21 mouse cellular contexts compared by ENCODE assay signal in genomic region chr7:25392851-25393250, GRCm38 (mm10). TPM values are rescaled to one million over a fixed set of nuclear protein-coding genes. Genes with fewer than 3 reads are reported as not detected.
DNase-seq lines count a peak whose midpoint lies in the region; ATAC-seq and TF ChIP-seq lines count a peak whose summit lies in the region.
"Had no signal": no experiment of that assay in that cellular context is flagged by ENCODE, and none has a peak within 500 bp of the region (broad histone marks: within the 10 kb centered on the region; RNA-seq: fewer than 3 reads in every experiment).

No protein-coding gene starts in this region.

- H3K4me1 ChIP-seq in forebrain, embryonic 15.5 days = peaks cover 36% of the 10 kb centered on the region
- peaks cover 46% of the 10 kb centered on the region for H3K4me1 ChIP-seq in forebrain, embryonic 10.5 days
- H3K4me1 ChIP-seq in liver, adult 2 months (ENCODE audit: control insufficient read depth, insufficient read depth, low read length) = peaks cover 46% of the 10 kb centered on the region
- H3K4me1 ChIP-seq in cortical plate, adult 2 months (ENCODE audit: control insufficient read depth, insufficient read depth, low read length) = peaks cover 8% of the 10 kb centered on the region
- peaks cover 28% of the 10 kb centered on the region for H3K4me1 ChIP-seq in midbrain, embryonic 16.5 days (ENCODE audit: control insufficient read depth, insufficient read depth, low read length)
- H3K4me1 ChIP-seq in intestine, embryonic 16.5 days (ENCODE audit: control insufficient read depth, insufficient read depth, low read length) = peaks cover 47% of the 10 kb centered on the region

- no peak for ATAC-seq in forebrain, embryonic 15.5 days (replicated peaks)
- ATAC-seq in midbrain, embryonic 16.5 days = no peak
- no peak for ATAC-seq in monocyte, adult 5-6 weeks (replicated peaks; ENCODE audit: insufficient number of reproducible peaks, low FRiP score, low TSS enrichment, poor library complexity, severe bottlenecking)
- no peak for ATAC-seq in intestine, embryonic 16.5 days
- ATAC-seq: liver, embryonic 12.5 days had no signal

- H3K4me2 ChIP-seq in forebrain, embryonic 15.5 days (replicated peaks) = 0 out of 2 replicates have a peak overlapping the region, but pooled peaks have one; percentile 8
- H3K4me2 ChIP-seq in midbrain, embryonic 16.5 days (ENCODE audit: low read length) = peak overlapping the region; percentile 6; the same call in 1 of the 2 replicates
- H3K4me2 ChIP-seq in intestine, embryonic 16.5 days (ENCODE audit: low read depth, low read length) = no peak overlapping the region
- H3K4me2 ChIP-seq: liver, embryonic 12.5 days; lung, embryonic 14.5 days had no signal

- 35% methylated on average over 7 of the region's 7 CpGs for WGBS in forebrain, embryonic 15.5 days
- 36% methylated on average over 7 of the region's 7 CpGs for WGBS in forebrain, embryonic 10.5 days
- WGBS in liver, adult 2 months = 58% methylated on average over 7 of the region's 7 CpGs
- 38% methylated on average over 7 of the region's 7 CpGs for WGBS in midbrain, embryonic 16.5 days
- WGBS in intestine, embryonic 16.5 days = 66% methylated on average over 7 of the region's 7 CpGs

- H3K9ac ChIP-seq in forebrain, embryonic 15.5 days (replicated peaks) = peak overlapping the region; percentile 63; the same call in 1 of the 2 replicates
- 0 out of 2 replicates have a peak overlapping the region, but pooled peaks have one; percentile 9 for H3K9ac ChIP-seq in liver, adult 2 months (ENCODE audit: low read depth, low read length)
- H3K9ac ChIP-seq in midbrain, embryonic 16.5 days (ENCODE audit: low read depth, low read length) = peak overlapping the region; percentile 33; the same call in 1 of the 2 replicates
- H3K9ac ChIP-seq in intestine, embryonic 16.5 days (ENCODE audit: low read depth, low read length) = no peak overlapping the region
- H3K9ac ChIP-seq: liver, embryonic 12.5 days; lung, embryonic 14.5 days had no signal

- no peak for DNase-seq in forebrain, embryonic 10.5 days (ENCODE audit: extremely low spot score, low spot score)
- DNase-seq in liver, adult 2 months (ENCODE audit: extremely low read depth, low read depth, low spot score) = no peak
- DNase-seq in liver = no peak
- DNase-seq: cerebellum, adult 18-20 months; gastrocnemius, postnatal 10 days; heart, postnatal 10 days; layer of hippocampus, postnatal 36 days; left cerebral cortex, postnatal 4 days; lung, embryonic 14.5 days; retina, postnatal 1 day; right cerebral cortex, postnatal 4 days; thymus, postnatal 4 days had no signal

- H3K9me3 ChIP-seq in forebrain, embryonic 15.5 days = no peaks in the 10 kb centered on the region
- no peaks in the 10 kb centered on the region; the same call in 1 of the 2 replicates for H3K9me3 ChIP-seq in forebrain, embryonic 10.5 days
- no peaks in the 10 kb centered on the region for H3K9me3 ChIP-seq in midbrain, embryonic 16.5 days (replicated peaks; ENCODE audit: control insufficient read depth, low read length, poor library complexity, severe bottlenecking)
- no peaks in the 10 kb centered on the region for H3K9me3 ChIP-seq in intestine, embryonic 16.5 days (ENCODE audit: control insufficient read depth, low read length)
- H3K9me3 ChIP-seq: liver, embryonic 12.5 days had no signal

- TF ChIP-seq POLR2A in liver, adult 2 months (IDR thresholded peaks at IDR 0.05; ENCODE audit: extremely low read depth, insufficient read depth, low read length) = no peak
- TF ChIP-seq POLR2A in cortical plate, adult 2 months (IDR thresholded peaks at IDR 0.05; ENCODE audit: extremely low read depth, insufficient read depth, low read length) = no peak

- no peak overlapping the region for H3K4me3 ChIP-seq in forebrain, embryonic 15.5 days
- no peak overlapping the region for H3K4me3 ChIP-seq in forebrain, embryonic 10.5 days
- H3K4me3 ChIP-seq in liver, adult 2 months (ENCODE audit: insufficient read depth, low read depth, low read length) = no peak overlapping the region
- H3K4me3 ChIP-seq in cortical plate, adult 2 months (ENCODE audit: insufficient read depth, low read length) = no peak overlapping the region
- no peak overlapping the region for H3K4me3 ChIP-seq in midbrain, embryonic 16.5 days (ENCODE audit: low read depth, low read length)
- H3K4me3 ChIP-seq in intestine, embryonic 16.5 days (ENCODE audit: low read length) = no peak overlapping the region
- H3K4me3 ChIP-seq: liver, embryonic 12.5 days had no signal

- no peak for TF ChIP-seq CTCF in liver, adult 2 months (IDR thresholded peaks at IDR 0.05; ENCODE audit: low read depth, low read length)
- no peak for TF ChIP-seq CTCF in cortical plate, adult 2 months (IDR thresholded peaks at IDR 0.05; ENCODE audit: extremely low read depth, insufficient read depth, low read length)

- H3K27me3 ChIP-seq in forebrain, embryonic 15.5 days = no peaks in the 10 kb centered on the region
- H3K27me3 ChIP-seq in forebrain, embryonic 10.5 days (ENCODE audit: poor library complexity, severe bottlenecking) = peaks cover 34% of the 10 kb centered on the region
- H3K27me3 ChIP-seq in liver, adult 2 months (ENCODE audit: control insufficient read depth, insufficient read depth, low read length) = no peaks in the 10 kb centered on the region
- no peaks in the 10 kb centered on the region for H3K27me3 ChIP-seq in midbrain, embryonic 16.5 days (ENCODE audit: control insufficient read depth, insufficient read depth, low read depth, low read length)
- no peaks in the 10 kb centered on the region for H3K27me3 ChIP-seq in intestine, embryonic 16.5 days (replicated peaks; ENCODE audit: control insufficient read depth, insufficient read depth, low read length)

- H3K27ac ChIP-seq in forebrain, embryonic 15.5 days (replicated peaks) = no peak overlapping the region
- H3K27ac ChIP-seq in forebrain, embryonic 10.5 days = no peak overlapping the region
- peak overlapping the region; percentile 80 for H3K27ac ChIP-seq in liver, adult 2 months (replicated peaks; ENCODE audit: insufficient read depth, low read depth, low read length)
- H3K27ac ChIP-seq in cortical plate, adult 2 months (ENCODE audit: insufficient read depth, low read length) = 0 out of 2 replicates have a peak overlapping the region, but pooled peaks have one; percentile 1
- H3K27ac ChIP-seq in midbrain, embryonic 16.5 days (ENCODE audit: low read length) = no peak overlapping the region
- no peak overlapping the region for H3K27ac ChIP-seq in intestine, embryonic 16.5 days (ENCODE audit: low read length)
- H3K27ac ChIP-seq: liver, embryonic 12.5 days; macrophage had no signal

- peaks cover 17% of the 10 kb centered on the region; the same call in 1 of the 2 replicates for H3K79me2 ChIP-seq in liver, adult 2 months (ENCODE audit: control insufficient read depth, insufficient read depth, low read length)

- peaks cover 7% of the 10 kb centered on the region; the same call in 1 of the 2 replicates for H3K36me3 ChIP-seq in forebrain, embryonic 15.5 days
- H3K36me3 ChIP-seq in forebrain, embryonic 10.5 days (replicated peaks) = peaks cover 7% of the 10 kb centered on the region
- H3K36me3 ChIP-seq in liver, adult 2 months (ENCODE audit: control insufficient read depth, insufficient read depth, low read length) = peaks cover 2% of the 10 kb centered on the region
- H3K36me3 ChIP-seq in midbrain, embryonic 16.5 days (ENCODE audit: control insufficient read depth, insufficient read depth, low read length) = peaks cover 5% of the 10 kb centered on the region
- no peaks in the 10 kb centered on the region for H3K36me3 ChIP-seq in intestine, embryonic 16.5 days (ENCODE audit: control insufficient read depth, insufficient read depth, low read length)

RNA-seq across cellular contexts. Expression of gene Lipe, which starts 5.7 kb away (rescaled TPM):
- polyA plus RNA-seq in forebrain, embryonic 15.5 days (2015; fragmentation: Nextera tagmentation; extraction: Ambion mirVana) = 15.4 and 16.1 TPM in 2 replicates
- polyA plus RNA-seq in forebrain, embryonic 10.5 days (2016; fragmentation: Nextera tagmentation; extraction: Ambion mirVana) = 7.4 and 7.5 TPM in 2 replicates
- total RNA-seq in liver, adult 2 months (2014; rRNA removed) = 8.3 and 8.7 TPM in 2 replicates
- 9.8 and 11.3 TPM in 2 replicates for polyA plus RNA-seq in liver, adult 2 months (2012; rRNA removed)
- 8.0 and 9.1 TPM in 2 replicates for polyA plus RNA-seq in cortical plate, adult 2 months (2012; rRNA removed)
- 9.8 and 12.5 TPM in 2 replicates for polyA plus RNA-seq in midbrain, embryonic 16.5 days (2015; fragmentation: Nextera tagmentation; extraction: Ambion mirVana)
- total RNA-seq in monocyte, adult 5-6 weeks (2017) = 19.5 to 19.9 TPM (median 19.7 TPM) in 3 replicates
- 9.1 and 11.8 TPM in 2 replicates for polyA plus RNA-seq in intestine, embryonic 16.5 days (2015; fragmentation: Nextera tagmentation; extraction: Ambion mirVana)

RNA-seq across cellular contexts. Expression of gene Cxcl17, which starts 19.8 kb away (rescaled TPM):
- 0.39 and 0.60 TPM in 2 replicates for polyA plus RNA-seq in forebrain, embryonic 15.5 days (2015; fragmentation: Nextera tagmentation; extraction: Ambion mirVana)
- 0.43 and 0.71 TPM in 2 replicates for polyA plus RNA-seq in forebrain, embryonic 10.5 days (2016; fragmentation: Nextera tagmentation; extraction: Ambion mirVana)
- total RNA-seq in liver, adult 2 months (2014; rRNA removed) = not detected in 2 replicates
- not detected in 2 replicates for polyA plus RNA-seq in liver, adult 2 months (2012; rRNA removed)
- not detected in 2 replicates for polyA plus RNA-seq in cortical plate, adult 2 months (2012; rRNA removed)
- 0.48 and 1.0 TPM in 2 replicates for polyA plus RNA-seq in midbrain, embryonic 16.5 days (2015; fragmentation: Nextera tagmentation; extraction: Ambion mirVana)
- total RNA-seq in monocyte, adult 5-6 weeks (2017) = not detected in 3 replicates
- polyA plus RNA-seq in intestine, embryonic 16.5 days (2015; fragmentation: Nextera tagmentation; extraction: Ambion mirVana) = 0.18 and 0.43 TPM in 2 replicates
- total RNA-seq: gastrocnemius, postnatal 10 days; heart, postnatal 10 days; layer of hippocampus, postnatal 36 days; left cerebral cortex, postnatal 4 days had no signal
- polyA plus RNA-seq: brain, embryonic 14.5 days; liver, embryonic 12.5 days; lung, embryonic 14.5 days; macrophage had no signal

RNA-seq across cellular contexts. Expression of gene Cnfn, which starts 23.3 kb away (rescaled TPM):
- polyA plus RNA-seq in forebrain, embryonic 15.5 days (2015; fragmentation: Nextera tagmentation; extraction: Ambion mirVana) = not detected in 2 replicates
- polyA plus RNA-seq in forebrain, embryonic 10.5 days (2016; fragmentation: Nextera tagmentation; extraction: Ambion mirVana) = not detected in 2 replicates
- not detected in 2 replicates for total RNA-seq in liver, adult 2 months (2014; rRNA removed)
- not detected in 2 replicates for polyA plus RNA-seq in liver, adult 2 months (2012; rRNA removed)
- polyA plus RNA-seq in cortical plate, adult 2 months (2012; rRNA removed) = not detected in 2 replicates
- polyA plus RNA-seq in midbrain, embryonic 16.5 days (2015; fragmentation: Nextera tagmentation; extraction: Ambion mirVana) = not detected in 2 replicates
- not detected in 3 replicates for total RNA-seq in monocyte, adult 5-6 weeks (2017)
- 0.69 and 1.1 TPM in 2 replicates for polyA plus RNA-seq in intestine, embryonic 16.5 days (2015; fragmentation: Nextera tagmentation; extraction: Ambion mirVana)
- total RNA-seq: ES-E14; gastrocnemius, postnatal 10 days; heart, postnatal 10 days; layer of hippocampus, postnatal 36 days; left cerebral cortex, postnatal 4 days had no signal
- polyA plus RNA-seq: brain, embryonic 14.5 days; liver, embryonic 12.5 days; lung, embryonic 14.5 days; macrophage had no signal

Comparison
In these comparisons a context has a peak if more than half of its experiments do, and no peak if none do; other contexts are left out.
1. H3K27ac ChIP-seq: peak in liver, adult 2 months (single experiment) and cortical plate, adult 2 months (single experiment); none in forebrain, embryonic 15.5 days (single experiment), forebrain, embryonic 10.5 days (single experiment), midbrain, embryonic 16.5 days (single experiment) and intestine, embryonic 16.5 days (single experiment).